Mouse (Mus musculus) brown adipose tissue, adult 24 weeks (tissue): Measurements from ENCODE around the gene Ssbp2. TPM values are rescaled to one million over a fixed set of nuclear protein-coding genes. Genes with fewer than 3 reads are reported as not detected.

Experiments used
- H3K27ac ChIP-seq: fragments of 200-500 bp; replicated peaks from 2 replicates; pipeline ENCODE4 v1.5.1; 2012; ENCODE audit warnings: low read depth, mild to moderate bottlenecking, low read length
- H3K4me1 ChIP-seq: fragments of 200-500 bp; 2 replicates; pipeline ENCODE4 v1.6.1; 2012; ENCODE audit warnings: low read length, mixed read lengths; ENCODE audit not compliant: control insufficient read depth, insufficient read depth, insufficient read length
- H3K4me3 ChIP-seq: fragments of 200-500 bp; 2 replicates; pipeline ENCODE4 v1.5.1; 2012; ENCODE audit warnings: low read depth, mild to moderate bottlenecking, low read length, moderate library complexity; ENCODE audit not compliant: insufficient read depth
- polyA plus RNA-seq: library from polyadenylated mRNA; stranded (reverse); fragments of >200 nt; gene quantifications from 2 replicates; pipeline ENCODE4 v1.2.4, GENCODE M21; 2012; ENCODE audit not compliant: missing spikeins, insufficient read depth, insufficient read length

Ssbp2 gene
- polyA plus RNA-seq, 1 experiment: 23.7 TPM

GRCm38 (mm10) chr13:91475888-91476287 lies 15.8 kb downstream of the Ssbp2 start:
- peaks cover 2% of the 10 kb centered on the region; the same call in 1 of the 2 replicates for H3K4me1 ChIP-seq

GRCm38 (mm10) chr13:91476596-91477100 lies 16.6 kb downstream of the Ssbp2 start:
- no peak overlapping the region for H3K27ac ChIP-seq
- H3K4me1 ChIP-seq: no peaks in the 10 kb centered on the region; the same call in 1 of the 2 replicates
- H3K4me3 ChIP-seq: no peak overlapping the region

More at GRCm38 (mm10) chr13:91475888-91476287, 15.8 kb downstream of the Ssbp2 start:
- Histone ChIP-seq H3K27ac (no peak overlapping the region), H3K4me3 (no peak overlapping the region)

DNA sequence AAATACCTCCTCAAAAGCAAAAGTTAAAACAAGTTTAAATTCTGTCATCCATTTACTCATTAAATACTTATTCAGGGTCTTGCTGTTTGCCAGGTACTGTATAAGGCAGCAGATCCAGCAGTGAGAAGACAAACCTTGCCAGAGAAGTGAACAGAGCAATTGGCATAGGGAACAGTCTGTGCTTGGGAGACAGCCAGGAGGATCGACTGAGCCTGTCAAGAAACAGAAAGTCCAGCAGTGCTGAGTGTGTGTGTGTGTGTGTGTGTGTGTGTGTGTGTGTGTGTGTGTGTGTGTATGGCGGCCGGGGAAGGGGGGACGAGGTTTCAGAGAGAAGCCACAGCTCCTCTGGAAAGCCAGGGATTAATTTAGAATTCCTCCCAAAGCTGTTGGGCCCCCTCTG lies 17.9 kb downstream of the Ssbp2 start:
- Histone ChIP-seq H3K27ac (no peak overlapping the region), H3K4me1 (no peaks in the 10 kb centered on the region; the same call in 1 of the 2 replicates), H3K4me3 (peak overlapping the region; percentile 46; the same call in 1 of the 2 replicates)

DNA sequence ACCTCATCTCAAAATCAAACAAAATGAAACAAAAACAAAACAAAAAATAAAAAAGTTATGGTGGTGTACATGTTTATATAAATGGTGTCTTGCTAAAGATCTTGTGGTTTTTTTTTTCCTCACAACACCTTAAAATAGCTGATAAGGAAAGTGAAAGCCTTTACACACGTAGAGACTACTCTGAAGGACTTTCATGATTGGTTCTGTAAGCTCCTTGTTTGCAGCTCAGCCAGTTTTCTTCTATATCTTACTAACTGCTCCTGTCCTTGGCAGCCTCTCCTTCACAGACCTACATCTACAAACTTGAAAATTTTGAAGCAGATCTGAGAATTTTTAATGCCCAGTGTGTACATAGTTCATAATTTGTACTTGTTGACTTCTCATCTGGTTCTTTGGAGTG lies 24.2 kb downstream of the Ssbp2 start:
- H3K27ac ChIP-seq: no peak overlapping the region
- peaks cover 4% of the 10 kb centered on the region for H3K4me1 ChIP-seq
- no peak overlapping the region for H3K4me3 ChIP-seq

- no peak overlapping the region for H3K4me3 ChIP-seq
- peaks cover 7% of the 10 kb centered on the region; the same call in 1 of the 2 replicates for H3K4me1 ChIP-seq
- no peak overlapping the region for H3K27ac ChIP-seq
Observed at GRCm38 (mm10) chr13:91492133-91492532, 32.0 kb downstream of the Ssbp2 start.

DNA sequence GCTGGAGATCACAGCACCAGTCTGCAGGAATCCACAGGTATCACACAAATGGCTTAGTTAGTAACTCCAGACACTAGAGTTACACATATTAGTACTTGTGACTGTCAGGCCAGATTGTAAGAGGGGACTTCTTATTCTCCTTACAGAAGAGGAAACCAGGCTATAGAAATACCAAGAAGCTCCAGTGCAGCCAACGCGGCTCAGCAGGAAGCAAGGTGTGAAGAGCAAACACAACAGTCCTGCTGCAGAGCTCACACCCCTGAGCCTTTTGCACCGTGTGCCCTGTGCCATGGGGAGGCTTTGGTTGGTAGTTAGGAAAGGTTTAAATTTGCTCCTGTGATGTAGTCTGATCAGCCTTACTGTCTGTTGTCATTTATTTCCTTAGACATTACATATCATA lies 37.0 kb downstream of the Ssbp2 start:
- Histone ChIP-seq H3K27ac (no peak overlapping the region), H3K4me3 (no peak overlapping the region), H3K4me1 (peaks cover 7% of the 10 kb centered on the region; the same call in 1 of the 2 replicates)

GRCm38 (mm10) chr13:91501735-91502134 lies 41.7 kb downstream of the Ssbp2 start:
- no peak overlapping the region for H3K4me3 ChIP-seq
- H3K4me1 ChIP-seq: no peaks in the 10 kb centered on the region
- no peak overlapping the region for H3K27ac ChIP-seq

- Histone ChIP-seq H3K27ac (no peak overlapping the region), H3K4me3 (no peak overlapping the region), H3K4me1 (no peaks in the 10 kb centered on the region)
Observed at GRCm38 (mm10) chr13:91502642-91503373, 42.7 kb downstream of the Ssbp2 start.

DNA sequence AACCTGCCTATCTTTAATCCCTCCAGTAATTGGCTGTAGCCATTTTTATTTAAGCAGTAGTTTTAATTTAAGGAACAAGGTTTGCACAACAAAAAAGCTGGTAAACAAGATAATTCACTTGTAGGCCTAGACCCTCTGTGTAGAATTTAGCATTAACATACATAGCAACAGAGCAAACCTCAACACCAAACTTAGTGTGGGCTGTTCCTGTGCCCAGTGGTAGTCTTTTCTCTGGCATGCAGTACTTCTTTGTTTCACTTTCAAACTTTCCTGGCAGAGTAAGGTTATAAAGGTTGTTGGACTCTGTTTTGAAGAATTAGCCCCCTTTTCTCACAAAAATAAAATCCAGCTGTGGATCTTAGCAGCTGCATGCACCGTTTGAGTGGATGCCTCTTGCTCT lies 48.9 kb downstream of the Ssbp2 start:
- H3K27ac ChIP-seq: no peak overlapping the region
- H3K4me3 ChIP-seq: no peak overlapping the region
- H3K4me1 ChIP-seq: peaks cover 5% of the 10 kb centered on the region

DNA sequence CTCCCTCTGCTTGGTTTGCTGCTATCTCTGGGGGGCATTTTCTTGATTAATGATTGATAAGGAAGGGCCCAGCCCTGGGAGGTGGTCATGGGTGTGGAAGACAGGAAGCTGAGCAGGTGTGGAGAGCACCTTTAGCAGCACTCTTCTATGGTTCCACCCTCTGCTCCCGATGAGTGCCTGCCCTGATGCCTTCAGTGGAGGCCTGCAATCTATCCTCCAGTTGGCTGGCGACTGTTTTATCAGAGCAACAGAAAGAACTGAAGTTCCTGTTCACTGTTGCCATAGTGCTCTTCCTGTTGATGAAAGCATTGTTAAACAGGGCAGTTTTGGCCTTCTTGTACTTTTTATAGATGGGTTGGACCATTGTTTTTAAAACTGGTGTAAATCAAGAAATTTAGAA lies 49.4 kb downstream of the Ssbp2 start:
- Histone ChIP-seq H3K27ac (peak overlapping the region; percentile 52), H3K4me3 (no peak overlapping the region), H3K4me1 (peaks cover 5% of the 10 kb centered on the region)

- Histone ChIP-seq H3K4me3 (no peak overlapping the region), H3K4me1 (no peaks in the 10 kb centered on the region), H3K27ac (no peak overlapping the region)
Observed at GRCm38 (mm10) chr13:91514979-91515378, 54.9 kb downstream of the Ssbp2 start.

DNA sequence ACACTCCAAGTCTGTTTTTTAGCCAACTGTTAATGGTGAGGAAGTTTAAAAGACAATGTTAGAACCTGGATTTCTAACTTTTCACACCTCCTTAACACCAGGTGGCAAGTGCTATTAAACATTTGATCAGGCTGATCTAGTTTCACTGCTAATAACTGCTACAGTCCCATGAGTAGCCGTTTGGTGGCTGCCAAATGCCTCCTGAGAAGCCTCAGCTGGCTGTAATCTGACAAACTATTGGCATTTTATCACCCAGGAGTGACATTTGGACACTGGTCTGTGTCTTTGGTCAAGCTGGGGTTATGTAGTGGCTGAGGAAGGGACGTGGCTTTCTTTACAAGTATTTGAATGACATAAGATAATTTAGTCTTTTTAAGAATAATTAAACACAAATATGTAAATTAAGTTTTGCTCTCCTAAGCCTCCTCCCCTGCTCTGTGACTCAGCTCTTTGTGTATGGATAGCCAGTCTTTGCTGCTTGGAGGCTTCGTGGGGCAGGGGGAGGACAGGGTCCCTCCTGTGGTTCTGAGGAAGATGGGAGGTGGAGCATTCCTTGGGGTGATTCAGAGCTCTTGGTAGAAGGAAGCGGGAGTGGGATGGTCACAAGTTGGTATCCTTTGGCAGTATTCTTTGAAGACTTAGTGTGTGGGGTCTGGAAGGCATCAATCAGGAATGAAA lies 60.1 kb downstream of the Ssbp2 start:
- Histone ChIP-seq H3K27ac (no peak overlapping the region), H3K4me1 (0 out of 2 replicates have a peak, but pooled peaks cover 2% of the 10 kb centered on the region), H3K4me3 (no peak overlapping the region)

DNA sequence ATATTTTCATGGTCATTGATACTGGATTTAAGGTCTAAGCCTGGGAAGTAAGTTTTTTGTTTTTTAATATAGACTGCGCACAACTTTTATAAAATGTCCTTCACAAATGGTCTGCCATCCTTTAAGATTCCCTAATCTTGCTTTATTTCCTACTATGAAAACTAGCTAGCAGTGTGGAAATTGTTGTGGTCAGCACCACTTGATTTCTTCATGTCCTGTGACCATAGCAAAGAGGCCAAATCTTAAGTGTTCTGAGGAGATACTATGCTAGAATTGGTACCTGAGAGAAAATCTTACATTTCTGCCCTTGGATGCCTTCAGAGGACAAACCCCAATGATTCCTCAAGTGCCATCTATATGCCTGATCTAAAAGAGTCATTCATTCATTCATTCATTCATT lies 60.9 kb downstream of the Ssbp2 start:
- Histone ChIP-seq H3K4me1 (0 out of 2 replicates have a peak, but pooled peaks cover 2% of the 10 kb centered on the region), H3K4me3 (no peak overlapping the region), H3K27ac (no peak overlapping the region)

DNA sequence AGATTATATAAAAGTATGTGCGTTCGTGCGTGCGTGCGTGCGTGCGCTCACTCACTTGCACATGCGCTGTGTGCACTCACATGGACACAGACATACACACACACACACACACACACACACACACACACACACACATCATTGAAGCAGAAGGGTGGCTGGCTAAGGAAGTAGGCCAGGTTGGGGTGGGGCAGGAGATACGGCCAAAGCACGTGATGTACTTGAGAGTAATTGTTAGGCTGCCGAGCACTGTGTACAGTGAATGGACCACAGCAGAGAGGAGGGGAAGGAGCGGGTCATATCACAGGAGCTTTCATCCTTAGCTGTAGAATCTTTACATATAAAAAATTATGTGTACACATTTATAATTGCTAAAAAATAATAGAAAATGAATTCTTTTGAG lies 66.0 kb downstream of the Ssbp2 start:
- H3K27ac ChIP-seq: no peak overlapping the region
- no peak overlapping the region for H3K4me3 ChIP-seq

GRCm38 (mm10) chr13:91529821-91530220 lies 69.7 kb downstream of the Ssbp2 start:
- Histone ChIP-seq H3K27ac (no peak overlapping the region), H3K4me1 (no peaks in the 10 kb centered on the region), H3K4me3 (no peak overlapping the region)

More for the DNA sequence above, 66.0 kb downstream of the Ssbp2 start:
- H3K4me1 ChIP-seq: no peaks in the 10 kb centered on the region
